Mouse (Mus musculus): ENCODE results near the gene Rps24. TPM values are rescaled to one million over a fixed set of nuclear protein-coding genes. Genes with fewer than 3 reads are reported as not detected.

The Rps24 gene
- polyA plus RNA-seq, 1 experiment from 2014 or later, result 482 TPM

- Histone ChIP-seq H3K36me3 (ENCODE audit: control insufficient read depth, insufficient read depth) (peaks cover 34% of the 10 kb centered on the region), H3K9me3 (ENCODE audit: control insufficient read depth, low read length) (no peaks in the 10 kb centered on the region), H3K4me1 (replicated peaks; ENCODE audit: control insufficient read depth, insufficient read depth, low read length) (peaks cover 47% of the 10 kb centered on the region), H3K27ac (ENCODE audit: low read length) (no peak overlapping the region), H3K27me3 (replicated peaks; ENCODE audit: control insufficient read depth, insufficient read depth, low read length) (no peaks in the 10 kb centered on the region), H3K4me3 (replicated peaks; ENCODE audit: low read length) (no peak overlapping the region), H3K9ac (replicated peaks; ENCODE audit: low read depth, low read length) (no peak overlapping the region), H3K4me2 (ENCODE audit: low read length) (no peak overlapping the region)
- no peak for ATAC-seq
- 88% methylated on average over 1 of the region's 1 CpGs for WGBS
These were observed 9.6 kb downstream of the Rps24 start for GRCm38 (mm10) chr14:24496507-24496906.

GRCm38 (mm10) chr14:24497443-24497842 is 10.5 kb downstream of the Rps24 start:
- peaks cover 34% of the 10 kb centered on the region for H3K36me3 ChIP-seq (ENCODE audit: control insufficient read depth, insufficient read depth)
- no peak for ATAC-seq

DNA sequence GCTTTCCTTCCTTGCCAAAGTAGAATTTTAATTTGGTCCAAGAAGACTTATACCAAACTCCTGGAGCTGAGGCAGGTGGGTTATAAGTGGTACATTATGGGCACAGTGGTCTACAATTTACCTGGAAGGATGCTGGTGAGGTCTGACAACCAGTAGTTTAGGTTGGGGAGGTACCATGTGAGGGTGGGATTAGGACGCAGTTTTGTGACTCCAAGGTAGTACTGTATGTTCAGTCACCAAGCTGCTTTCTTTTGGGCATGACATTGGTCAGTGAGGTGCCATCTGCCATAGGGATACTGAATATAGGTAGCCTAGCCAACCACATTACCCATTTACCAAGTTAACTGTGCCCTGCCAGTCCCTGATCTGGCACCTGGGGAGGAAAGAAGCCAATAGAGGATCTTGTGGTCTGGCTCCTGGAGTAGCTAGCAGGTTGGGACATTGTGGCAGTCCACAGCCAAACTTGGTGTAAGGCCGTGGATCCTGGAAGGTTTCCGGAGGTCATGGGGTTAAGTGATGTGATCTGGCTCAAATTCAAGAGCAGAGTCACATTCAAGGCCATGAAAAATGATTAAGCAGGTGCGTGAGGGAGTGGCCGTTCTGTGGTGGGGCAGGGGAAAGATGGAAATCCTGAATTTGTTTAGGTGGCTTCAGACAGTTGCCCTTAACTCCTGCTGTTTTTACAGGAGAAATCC is 11.8 kb downstream of the Rps24 start:
- no peak for ATAC-seq
- no peak overlapping the region for H3K9ac ChIP-seq (replicated peaks; ENCODE audit: low read depth, low read length)
- H3K27me3 ChIP-seq (replicated peaks; ENCODE audit: control insufficient read depth, insufficient read depth, low read length), result no peaks in the 10 kb centered on the region
- no peak overlapping the region for H3K4me2 ChIP-seq (ENCODE audit: low read length)
- H3K36me3 ChIP-seq (ENCODE audit: control insufficient read depth, insufficient read depth), result peaks cover 28% of the 10 kb centered on the region
- H3K4me1 ChIP-seq (replicated peaks; ENCODE audit: control insufficient read depth, insufficient read depth, low read length), result peaks cover 25% of the 10 kb centered on the region
- 75% methylated on average over 5 of the region's 5 CpGs for WGBS
- no peak overlapping the region for H3K4me3 ChIP-seq (replicated peaks; ENCODE audit: low read length)
- H3K27ac ChIP-seq (ENCODE audit: low read length), result no peak overlapping the region
- H3K9me3 ChIP-seq (ENCODE audit: control insufficient read depth, low read length), result no peaks in the 10 kb centered on the region

More at GRCm38 (mm10) chr14:24497443-24497842, 10.5 kb downstream of the Rps24 start:
- Histone ChIP-seq H3K27ac (ENCODE audit: low read length) (no peak overlapping the region), H3K9me3 (ENCODE audit: control insufficient read depth, low read length) (no peaks in the 10 kb centered on the region), H3K4me3 (replicated peaks; ENCODE audit: low read length) (no peak overlapping the region), H3K4me1 (replicated peaks; ENCODE audit: control insufficient read depth, insufficient read depth, low read length) (peaks cover 37% of the 10 kb centered on the region), H3K4me2 (ENCODE audit: low read length) (no peak overlapping the region), H3K27me3 (replicated peaks; ENCODE audit: control insufficient read depth, insufficient read depth, low read length) (no peaks in the 10 kb centered on the region), H3K9ac (replicated peaks; ENCODE audit: low read depth, low read length) (no peak overlapping the region)
- WGBS, result 100% methylated on average over 1 of the region's 1 CpGs

DNA sequence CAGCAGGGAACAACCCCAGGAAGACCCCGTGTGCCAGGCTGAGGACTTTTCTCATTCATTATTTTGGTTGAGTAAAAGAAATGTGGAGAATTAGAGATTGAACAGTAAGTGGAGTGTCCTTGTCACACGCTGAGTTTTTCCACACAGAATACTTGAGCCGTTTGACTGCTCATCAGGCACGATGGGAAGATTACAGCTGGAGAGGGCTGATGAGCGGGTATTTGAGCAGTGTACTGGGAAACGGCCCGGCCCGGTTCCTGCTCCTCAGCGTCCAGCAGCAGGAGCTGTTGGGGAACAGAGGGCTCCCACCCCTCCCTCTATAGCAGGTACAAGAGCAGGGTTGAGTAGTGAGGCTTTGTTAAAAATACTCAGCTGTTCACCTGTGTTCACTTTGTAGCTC is 12.6 kb downstream of the Rps24 start:
- WGBS, result 26% methylated on average over 9 of the region's 9 CpGs
- H3K9ac ChIP-seq (replicated peaks; ENCODE audit: low read depth, low read length), result no peak overlapping the region

GRCm38 (mm10) chr14:24500091-24500844 is 13.3 kb downstream of the Rps24 start:
- peak overlapping the region; percentile 85 for H3K27ac ChIP-seq (ENCODE audit: low read length)
- peaks cover 13% of the 10 kb centered on the region for H3K4me1 ChIP-seq (replicated peaks; ENCODE audit: control insufficient read depth, insufficient read depth, low read length)
- H3K4me3 ChIP-seq (replicated peaks; ENCODE audit: low read length), result no peak overlapping the region
- H3K9ac ChIP-seq (replicated peaks; ENCODE audit: low read depth, low read length), result peak overlapping the region; percentile 47
- ATAC-seq, result peak; percentile 71
- 10% methylated on average over 18 of the region's 18 CpGs for WGBS
- H3K4me2 ChIP-seq (ENCODE audit: low read length), result peak overlapping the region; percentile 24; the same call in 1 of the 2 replicates
- H3K36me3 ChIP-seq (ENCODE audit: control insufficient read depth, insufficient read depth), result peaks cover 20% of the 10 kb centered on the region
- no peaks in the 10 kb centered on the region for H3K9me3 ChIP-seq (ENCODE audit: control insufficient read depth, low read length)
- H3K27me3 ChIP-seq (replicated peaks; ENCODE audit: control insufficient read depth, insufficient read depth, low read length), result no peaks in the 10 kb centered on the region

More for the DNA sequence above, 12.6 kb downstream of the Rps24 start:
- H3K4me3 ChIP-seq (replicated peaks; ENCODE audit: low read length), result no peak overlapping the region
- no peak overlapping the region for H3K4me2 ChIP-seq (ENCODE audit: low read length)
- peak overlapping the region; percentile 31; the same call in 1 of the 2 replicates for H3K27ac ChIP-seq (ENCODE audit: low read length)
- H3K9me3 ChIP-seq (ENCODE audit: control insufficient read depth, low read length), result no peaks in the 10 kb centered on the region
- no peak for ATAC-seq
- H3K36me3 ChIP-seq (ENCODE audit: control insufficient read depth, insufficient read depth), result peaks cover 22% of the 10 kb centered on the region
- no peaks in the 10 kb centered on the region for H3K27me3 ChIP-seq (replicated peaks; ENCODE audit: control insufficient read depth, insufficient read depth, low read length)
- peaks cover 18% of the 10 kb centered on the region for H3K4me1 ChIP-seq (replicated peaks; ENCODE audit: control insufficient read depth, insufficient read depth, low read length)

DNA sequence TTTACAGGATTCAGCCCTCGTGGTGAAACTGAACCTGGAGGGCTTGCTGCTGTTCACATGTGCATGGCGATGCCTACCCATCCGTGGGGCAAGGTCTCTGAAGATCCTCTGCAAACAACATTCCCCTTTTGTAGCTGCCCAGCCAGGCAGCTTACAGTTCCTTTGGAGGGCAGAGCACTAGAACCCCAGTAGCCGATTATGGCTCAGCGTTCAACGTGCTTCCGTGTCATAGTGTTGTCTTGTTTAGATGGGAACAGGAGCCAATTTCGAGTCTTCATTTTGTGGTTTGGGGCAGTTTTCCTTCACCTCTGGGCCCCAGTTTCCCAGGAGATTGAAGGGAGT is 13.9 kb downstream of the Rps24 start:
- peak; percentile 48 for ATAC-seq
- WGBS, result 3% methylated on average over 8 of the region's 8 CpGs
- H3K9me3 ChIP-seq (ENCODE audit: control insufficient read depth, low read length), result no peaks in the 10 kb centered on the region
- no peak overlapping the region for H3K4me3 ChIP-seq (replicated peaks; ENCODE audit: low read length)
- H3K9ac ChIP-seq (replicated peaks; ENCODE audit: low read depth, low read length), result peak overlapping the region; percentile 47
- H3K4me2 ChIP-seq (ENCODE audit: low read length), result peak overlapping the region; percentile 24; the same call in 1 of the 2 replicates
- H3K4me1 ChIP-seq (replicated peaks; ENCODE audit: control insufficient read depth, insufficient read depth, low read length), result peaks cover 13% of the 10 kb centered on the region
- peaks cover 17% of the 10 kb centered on the region for H3K36me3 ChIP-seq (ENCODE audit: control insufficient read depth, insufficient read depth)
- H3K27ac ChIP-seq (ENCODE audit: low read length), result peak overlapping the region; percentile 85
- H3K27me3 ChIP-seq (replicated peaks; ENCODE audit: control insufficient read depth, insufficient read depth, low read length), result no peaks in the 10 kb centered on the region

GRCm38 (mm10) chr14:24501256-24501655 is 14.3 kb downstream of the Rps24 start:
- no peak; the same call in 1 of the 2 replicates for ATAC-seq

DNA sequence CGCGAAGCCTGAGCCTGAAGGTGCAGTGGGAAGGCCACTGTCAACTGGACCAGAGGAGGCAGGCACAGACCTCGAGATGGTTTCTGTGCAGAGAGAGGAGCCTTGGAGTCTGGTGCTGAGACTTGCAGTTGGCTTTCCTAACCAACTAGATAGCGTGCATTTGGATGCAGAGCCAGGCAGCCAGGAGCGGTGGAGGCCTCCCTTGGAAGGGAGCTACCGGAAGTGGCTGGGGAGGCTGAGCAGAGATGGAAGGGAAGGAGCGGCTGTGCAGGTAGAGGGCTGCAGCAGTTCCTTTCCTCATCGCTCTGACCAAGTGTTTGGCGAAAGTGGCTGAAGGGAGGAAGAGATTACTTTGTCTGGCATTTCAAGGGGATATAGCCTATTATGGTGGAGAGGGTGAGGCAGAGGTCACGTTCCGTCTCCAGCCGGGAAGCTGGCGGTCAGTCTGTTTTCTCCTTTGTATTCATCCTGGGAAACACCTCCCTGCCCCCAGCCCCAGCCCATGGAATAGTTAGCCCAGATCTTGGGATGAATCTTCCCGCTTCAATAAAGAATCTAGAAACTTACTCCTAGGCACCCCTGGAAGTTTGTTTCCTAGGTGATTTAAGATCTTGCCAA is 20.6 kb downstream of the Rps24 start:
- H3K9ac ChIP-seq (replicated peaks; ENCODE audit: low read depth, low read length), result no peak overlapping the region
- no peak overlapping the region for H3K4me2 ChIP-seq (ENCODE audit: low read length)
- WGBS, result 27% methylated on average over 14 of the region's 14 CpGs
- H3K9me3 ChIP-seq (ENCODE audit: control insufficient read depth, low read length), result peaks cover 3% of the 10 kb centered on the region; the same call in 1 of the 2 replicates
- H3K4me1 ChIP-seq (replicated peaks; ENCODE audit: control insufficient read depth, insufficient read depth, low read length), result peaks cover 13% of the 10 kb centered on the region
- H3K36me3 ChIP-seq (ENCODE audit: control insufficient read depth, insufficient read depth), result no peaks in the 10 kb centered on the region
- H3K4me3 ChIP-seq (replicated peaks; ENCODE audit: low read length), result no peak overlapping the region
- H3K27me3 ChIP-seq (replicated peaks; ENCODE audit: control insufficient read depth, insufficient read depth, low read length), result no peaks in the 10 kb centered on the region
- no peak for ATAC-seq
- no peak overlapping the region for H3K27ac ChIP-seq (ENCODE audit: low read length)

More at GRCm38 (mm10) chr14:24501256-24501655, 14.3 kb downstream of the Rps24 start:
- H3K36me3 ChIP-seq (ENCODE audit: control insufficient read depth, insufficient read depth), result peaks cover 15% of the 10 kb centered on the region
- peaks cover 13% of the 10 kb centered on the region for H3K4me1 ChIP-seq (replicated peaks; ENCODE audit: control insufficient read depth, insufficient read depth, low read length)
- no peak overlapping the region for H3K4me3 ChIP-seq (replicated peaks; ENCODE audit: low read length)
- no peaks in the 10 kb centered on the region for H3K27me3 ChIP-seq (replicated peaks; ENCODE audit: control insufficient read depth, insufficient read depth, low read length)
- H3K4me2 ChIP-seq (ENCODE audit: low read length), result no peak overlapping the region
- WGBS, result 38% methylated on average over 4 of the region's 4 CpGs
- H3K9me3 ChIP-seq (ENCODE audit: control insufficient read depth, low read length), result no peaks in the 10 kb centered on the region
- peak overlapping the region; percentile 47 for H3K9ac ChIP-seq (replicated peaks; ENCODE audit: low read depth, low read length)
- peak overlapping the region; percentile 85 for H3K27ac ChIP-seq (ENCODE audit: low read length)

Measured in forebrain, embryonic 16.5 days (tissue).